Mouse (Mus musculus): ENCODE results near the gene Tmem198b. TPM values are rescaled to one million over a fixed set of nuclear protein-coding genes. Genes with fewer than 3 reads are reported as not detected.
A peak's percentile ranks its signal among the peaks of the same experiment; 100 is the strongest.
"Not testable (repeated sequence)": the region's sequence is repeated elsewhere in the genome, so short reads cannot be mapped to it uniquely, and the experiment has no call there.

Tmem198b gene
- polyA plus RNA-seq, 1 experiment from 2014 or later: 11.6 TPM

DNA sequence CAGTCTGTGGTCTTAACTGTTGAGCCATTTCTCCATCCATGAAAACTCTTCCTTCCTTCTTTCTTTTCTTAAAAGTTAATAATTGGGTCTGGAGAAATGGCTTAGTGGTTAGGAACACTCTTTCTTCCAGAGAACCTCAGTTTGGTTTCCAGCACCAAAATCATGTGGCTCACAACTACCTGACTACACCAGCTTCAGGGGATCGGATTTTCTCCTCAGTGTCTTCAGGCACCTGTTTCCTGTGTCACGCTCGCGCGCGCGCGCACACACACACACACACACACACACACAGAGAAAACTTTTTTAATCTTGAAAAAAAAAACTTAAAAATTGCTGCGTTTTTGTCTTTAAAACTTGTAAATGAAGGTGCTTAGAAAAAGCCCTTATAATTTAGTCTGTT is 19.7 kb upstream of the Tmem198b start:
- no peak overlapping the region for H3K27ac ChIP-seq (ENCODE audit: low read length)
- H3K9me3 ChIP-seq (ENCODE audit: control insufficient read depth, low read length): no peaks in the 10 kb centered on the region
- 0 out of 2 replicates have a peak, but pooled peaks cover 9% of the 10 kb centered on the region for H3K4me1 ChIP-seq (ENCODE audit: control insufficient read depth, insufficient read depth, low read length)
- H3K4me3 ChIP-seq (ENCODE audit: low read length): no peak overlapping the region
- no peaks in the 10 kb centered on the region for H3K27me3 ChIP-seq (replicated peaks; ENCODE audit: control insufficient read depth, insufficient read depth, low read length)
- no peak overlapping the region for H3K4me2 ChIP-seq (ENCODE audit: low read depth, low read length)
- 97% methylated on average over 9 of the region's 9 CpGs for WGBS
- no peak overlapping the region for H3K9ac ChIP-seq (ENCODE audit: low read depth, low read length)
- no peak for ATAC-seq
- no peaks in the 10 kb centered on the region for H3K36me3 ChIP-seq (ENCODE audit: control insufficient read depth, insufficient read depth, low read length)

DNA sequence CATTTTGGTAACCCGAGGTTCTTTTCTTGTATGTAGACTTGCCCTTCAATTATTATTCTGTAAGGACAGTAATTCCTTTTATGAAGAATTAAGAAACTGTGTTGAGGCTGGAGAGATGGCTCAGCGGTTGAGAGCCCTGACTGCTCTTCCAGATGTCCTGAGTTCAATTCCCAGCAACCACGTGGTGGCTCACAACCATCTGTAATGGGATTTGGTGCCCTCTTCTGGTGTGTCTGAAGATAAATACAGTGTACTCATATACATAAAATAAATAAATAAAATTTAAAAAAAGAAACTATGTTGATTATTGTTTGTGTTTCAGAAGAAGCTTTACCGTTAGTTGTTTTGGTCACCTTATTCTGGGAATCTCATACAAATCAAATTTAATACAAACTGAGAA is 18.9 kb upstream of the Tmem198b start:
- not testable (repeated sequence) for ATAC-seq; H3K27me3 ChIP-seq (replicated peaks; ENCODE audit: control insufficient read depth, insufficient read depth, low read length); H3K9ac ChIP-seq (ENCODE audit: low read depth, low read length); H3K4me1 ChIP-seq (ENCODE audit: control insufficient read depth, insufficient read depth, low read length); H3K36me3 ChIP-seq (ENCODE audit: control insufficient read depth, insufficient read depth, low read length); H3K9me3 ChIP-seq (ENCODE audit: control insufficient read depth, low read length); H3K27ac ChIP-seq (ENCODE audit: low read length)
- Histone ChIP-seq H3K4me3 (ENCODE audit: low read length) (peak overlapping the region; percentile 87; the same call in 1 of the 2 replicates), H3K4me2 (ENCODE audit: low read depth, low read length) (peak overlapping the region; percentile 77; the same call in 1 of the 2 replicates)
- WGBS: 69% methylated on average over 4 of the region's 4 CpGs

DNA sequence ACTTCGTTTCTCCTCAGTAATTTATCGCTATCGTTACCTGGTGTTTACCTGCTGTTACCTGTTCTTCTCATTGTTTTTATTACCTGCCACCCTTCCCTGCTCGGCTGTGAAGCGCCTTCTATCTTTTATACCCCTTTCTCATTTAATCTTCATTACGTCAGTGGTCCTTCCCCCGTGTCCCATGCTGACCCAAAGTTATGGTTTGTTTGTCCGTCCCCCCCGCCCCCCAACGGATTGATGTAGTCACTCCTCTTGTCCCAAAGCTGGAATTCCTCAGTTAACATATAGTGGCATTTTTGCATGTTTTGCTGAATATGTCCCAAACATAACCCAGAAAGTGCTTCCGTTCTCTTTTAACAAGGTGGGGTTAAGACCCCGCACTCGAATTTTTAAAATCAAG is 18.0 kb upstream of the Tmem198b start:
- ATAC-seq: peak; percentile 9
- H3K27ac ChIP-seq (ENCODE audit: low read length): peak overlapping the region; percentile 66

DNA sequence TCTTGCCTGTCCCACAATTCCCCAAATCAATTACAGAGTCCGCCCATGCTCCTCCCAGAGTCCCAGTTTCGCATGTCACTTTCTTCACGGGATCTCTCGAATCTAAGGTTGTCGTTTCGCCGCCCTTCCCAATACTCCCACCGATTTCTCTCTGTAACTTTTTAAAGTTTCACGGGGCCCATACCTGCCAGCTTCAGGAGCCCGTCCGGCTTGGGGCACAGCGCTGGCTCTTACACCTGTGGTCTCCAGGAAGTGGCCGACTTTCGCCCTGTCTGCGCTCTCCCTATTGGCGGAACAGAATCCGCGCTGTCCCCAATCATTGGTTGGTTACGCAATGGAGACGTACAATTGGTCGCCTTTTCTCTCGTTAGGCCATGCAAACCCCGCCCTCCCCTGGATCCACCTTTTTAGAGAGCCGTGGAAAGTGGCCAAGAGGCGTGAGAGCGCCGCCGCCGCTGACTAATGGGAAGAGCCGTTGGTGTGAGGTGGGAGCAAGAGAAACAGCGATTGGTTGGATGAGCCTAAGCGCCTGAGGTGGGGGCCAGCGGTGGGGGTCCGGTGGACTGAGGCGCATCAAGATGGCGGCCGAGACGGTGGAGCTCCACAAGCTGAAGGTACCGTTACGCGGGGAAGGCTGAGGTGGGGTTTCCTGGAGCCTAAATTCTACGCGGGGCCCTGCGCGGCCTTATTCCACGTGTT is 17.3 kb upstream of the Tmem198b start, which contains the start of gene Ormdl2:
Gene Ormdl2, minus strand, starts transcription at position 288 of the 699 bp plus-strand sequence.
- H3K27ac ChIP-seq (ENCODE audit: low read length): peak within 1 kb of the TSS; percentile 66
- peak within 1 kb of the TSS; percentile 77 for H3K4me2 ChIP-seq (ENCODE audit: low read depth, low read length)
- H3K9me3 ChIP-seq (ENCODE audit: control insufficient read depth, low read length): no peaks in the 10 kb centered on the region
- H3K27me3 ChIP-seq (replicated peaks; ENCODE audit: control insufficient read depth, insufficient read depth, low read length): no peaks in the 10 kb centered on the region
- H3K4me3 ChIP-seq (ENCODE audit: low read length): peak within 1 kb of the TSS; percentile 87
- peak within 1 kb of the TSS; percentile 86 for H3K9ac ChIP-seq (ENCODE audit: low read depth, low read length)
- peak; percentile 100 for ATAC-seq
- peaks cover 11% of the 10 kb centered on the region for H3K36me3 ChIP-seq (ENCODE audit: control insufficient read depth, insufficient read depth, low read length)
- under 1% methylated on average over 46 of the region's 46 CpGs for WGBS
- H3K4me1 ChIP-seq (ENCODE audit: control insufficient read depth, insufficient read depth, low read length): 0 out of 2 replicates have a peak, but pooled peaks cover 9% of the 10 kb centered on the region

More for the DNA sequence above, 18.0 kb upstream of the Tmem198b start:
- H3K4me2 ChIP-seq (ENCODE audit: low read depth, low read length): peak overlapping the region; percentile 77
- H3K9ac ChIP-seq (ENCODE audit: low read depth, low read length): peak overlapping the region; percentile 86
- H3K9me3 ChIP-seq (ENCODE audit: control insufficient read depth, low read length): no peaks in the 10 kb centered on the region
- 0 out of 2 replicates have a peak, but pooled peaks cover 9% of the 10 kb centered on the region for H3K4me1 ChIP-seq (ENCODE audit: control insufficient read depth, insufficient read depth, low read length)
- no peaks in the 10 kb centered on the region for H3K27me3 ChIP-seq (replicated peaks; ENCODE audit: control insufficient read depth, insufficient read depth, low read length)
- H3K4me3 ChIP-seq (ENCODE audit: low read length): peak overlapping the region; percentile 87
- peaks cover 5% of the 10 kb centered on the region for H3K36me3 ChIP-seq (ENCODE audit: control insufficient read depth, insufficient read depth, low read length)
- 3% methylated on average over 13 of the region's 13 CpGs for WGBS

DNA sequence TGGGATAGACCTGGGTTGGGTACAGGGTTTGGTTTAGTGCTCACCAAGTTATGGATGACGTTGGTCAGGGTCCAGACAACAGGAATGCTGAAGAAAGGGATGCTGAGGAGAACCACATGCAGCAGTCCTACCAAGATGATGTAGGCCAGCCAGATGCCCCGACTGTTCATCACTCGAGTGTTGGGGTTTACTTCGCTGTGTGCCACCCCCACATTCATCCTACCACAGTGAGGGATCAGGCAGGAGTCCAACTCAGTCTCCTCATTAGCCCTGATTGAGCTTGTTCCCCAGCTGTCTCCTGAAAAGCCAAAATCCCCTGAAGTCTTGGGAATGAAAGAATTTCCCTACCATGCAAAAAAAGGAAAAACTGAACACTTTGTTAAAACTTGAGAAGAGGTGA is 16.0 kb upstream of the Tmem198b start:
- no peak for ATAC-seq

DNA sequence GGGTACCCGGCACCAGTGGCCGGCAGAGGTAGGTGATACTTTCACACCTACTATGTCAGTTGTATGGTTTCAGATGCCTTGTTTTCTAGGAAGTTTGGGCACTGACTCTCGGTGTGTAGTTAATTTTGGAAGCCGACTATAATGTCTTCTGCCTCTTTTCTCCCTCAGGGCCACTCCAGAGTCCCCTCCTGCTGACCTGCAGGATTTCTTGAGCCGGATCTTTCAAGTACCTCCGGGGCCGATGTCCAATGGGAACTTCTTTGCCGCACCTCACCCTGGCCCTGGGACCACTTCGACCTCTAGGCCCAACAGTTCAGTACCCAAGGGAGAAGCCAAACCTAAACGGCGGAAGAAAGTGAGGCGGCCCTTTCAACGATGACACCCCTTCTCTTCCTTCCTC is 12.9 kb upstream of the Tmem198b start, which contains the start of gene Sarnp:
Gene Sarnp, plus strand, starts transcription at position 301 of the 400 bp plus-strand sequence.
- Histone ChIP-seq H3K4me1 (ENCODE audit: control insufficient read depth, insufficient read depth, low read length) (0 out of 2 replicates have a peak, but pooled peaks cover 8% of the 10 kb centered on the region), H3K36me3 (ENCODE audit: control insufficient read depth, insufficient read depth, low read length) (peaks cover 25% of the 10 kb centered on the region), H3K4me2 (ENCODE audit: low read depth, low read length) (no peak within 1 kb of the TSS), H3K9ac (ENCODE audit: low read depth, low read length) (no peak within 1 kb of the TSS), H3K9me3 (ENCODE audit: control insufficient read depth, low read length) (no peaks in the 10 kb centered on the region), H3K27ac (ENCODE audit: low read length) (no peak within 1 kb of the TSS), H3K4me3 (ENCODE audit: low read length) (no peak within 1 kb of the TSS), H3K27me3 (replicated peaks; ENCODE audit: control insufficient read depth, insufficient read depth, low read length) (no peaks in the 10 kb centered on the region)
- ATAC-seq: no peak
- 91% methylated on average over 13 of the region's 13 CpGs for WGBS

More for the DNA sequence above, 16.0 kb upstream of the Tmem198b start:
- Histone ChIP-seq H3K4me1 (ENCODE audit: control insufficient read depth, insufficient read depth, low read length) (0 out of 2 replicates have a peak, but pooled peaks cover 9% of the 10 kb centered on the region), H3K9ac (ENCODE audit: low read depth, low read length) (no peak overlapping the region), H3K36me3 (ENCODE audit: control insufficient read depth, insufficient read depth, low read length) (peaks cover 17% of the 10 kb centered on the region), H3K27me3 (replicated peaks; ENCODE audit: control insufficient read depth, insufficient read depth, low read length) (no peaks in the 10 kb centered on the region), H3K27ac (ENCODE audit: low read length) (no peak overlapping the region), H3K4me3 (ENCODE audit: low read length) (no peak overlapping the region), H3K9me3 (ENCODE audit: control insufficient read depth, low read length) (no peaks in the 10 kb centered on the region), H3K4me2 (ENCODE audit: low read depth, low read length) (no peak overlapping the region)
- 91% methylated on average over 4 of the region's 4 CpGs for WGBS

DNA sequence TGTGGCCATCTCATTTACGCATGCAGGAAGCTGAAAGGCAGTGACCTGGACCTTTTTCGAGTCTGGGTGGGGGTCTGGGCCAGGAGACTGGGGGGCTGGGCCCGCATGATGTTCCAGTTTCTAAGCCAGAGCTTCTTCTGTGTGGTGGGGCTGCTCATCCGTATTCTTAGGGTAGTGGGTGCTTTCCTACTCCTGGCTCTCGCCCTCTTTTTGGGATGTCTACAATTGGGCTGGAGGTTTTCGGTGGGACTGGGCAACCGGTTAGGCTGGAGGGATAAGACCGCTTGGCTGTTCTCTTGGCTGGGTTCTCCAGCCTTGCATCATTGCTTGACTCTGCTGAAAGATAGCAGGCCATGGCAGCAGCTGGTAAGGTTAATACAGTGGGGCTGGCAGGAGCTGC is 2.8 kb upstream of the Tmem198b start:
- 86% methylated on average over 8 of the region's 8 CpGs for WGBS
- Histone ChIP-seq H3K27me3 (replicated peaks; ENCODE audit: control insufficient read depth, insufficient read depth, low read length) (no peaks in the 10 kb centered on the region), H3K9me3 (ENCODE audit: control insufficient read depth, low read length) (no peaks in the 10 kb centered on the region), H3K36me3 (ENCODE audit: control insufficient read depth, insufficient read depth, low read length) (no peaks in the 10 kb centered on the region), H3K4me2 (ENCODE audit: low read depth, low read length) (peak overlapping the region; percentile 59), H3K4me1 (ENCODE audit: control insufficient read depth, insufficient read depth, low read length) (peaks cover 36% of the 10 kb centered on the region), H3K4me3 (ENCODE audit: low read length) (peak overlapping the region; percentile 71), H3K27ac (ENCODE audit: low read length) (no peak overlapping the region), H3K9ac (ENCODE audit: low read depth, low read length) (peak overlapping the region; percentile 92; the same call in 1 of the 2 replicates)
- ATAC-seq: no peak

DNA sequence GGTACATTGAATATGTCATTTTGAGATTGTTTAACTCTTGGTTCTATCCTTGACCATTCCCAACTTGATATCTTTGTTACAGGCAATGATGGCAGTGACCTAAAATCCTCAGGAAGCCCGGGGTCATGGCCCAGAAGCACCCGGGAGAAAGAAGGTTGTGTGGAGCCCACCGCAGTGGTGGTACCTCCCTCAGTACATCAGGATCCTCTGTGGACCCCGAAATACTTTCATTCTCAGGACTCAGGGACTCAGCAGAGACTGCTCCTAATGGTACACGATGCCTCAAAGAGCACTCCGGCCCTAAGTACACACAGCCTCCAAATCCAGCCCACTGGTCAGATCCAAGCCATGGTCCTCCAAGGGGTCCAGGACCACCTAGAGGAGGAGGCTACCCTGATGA is 1.9 kb upstream of the Tmem198b start:
- Histone ChIP-seq H3K9ac (ENCODE audit: low read depth, low read length) (peak overlapping the region; percentile 92), H3K4me1 (ENCODE audit: control insufficient read depth, insufficient read depth, low read length) (peaks cover 36% of the 10 kb centered on the region), H3K9me3 (ENCODE audit: control insufficient read depth, low read length) (no peaks in the 10 kb centered on the region), H3K36me3 (ENCODE audit: control insufficient read depth, insufficient read depth, low read length) (peaks cover 2% of the 10 kb centered on the region; the same call in 1 of the 2 replicates), H3K27me3 (replicated peaks; ENCODE audit: control insufficient read depth, insufficient read depth, low read length) (no peaks in the 10 kb centered on the region), H3K4me3 (ENCODE audit: low read length) (peak overlapping the region; percentile 71), H3K4me2 (ENCODE audit: low read depth, low read length) (peak overlapping the region; percentile 59), H3K27ac (ENCODE audit: low read length) (no peak overlapping the region)
- WGBS: 52% methylated on average over 6 of the region's 6 CpGs
- no peak for ATAC-seq

DNA sequence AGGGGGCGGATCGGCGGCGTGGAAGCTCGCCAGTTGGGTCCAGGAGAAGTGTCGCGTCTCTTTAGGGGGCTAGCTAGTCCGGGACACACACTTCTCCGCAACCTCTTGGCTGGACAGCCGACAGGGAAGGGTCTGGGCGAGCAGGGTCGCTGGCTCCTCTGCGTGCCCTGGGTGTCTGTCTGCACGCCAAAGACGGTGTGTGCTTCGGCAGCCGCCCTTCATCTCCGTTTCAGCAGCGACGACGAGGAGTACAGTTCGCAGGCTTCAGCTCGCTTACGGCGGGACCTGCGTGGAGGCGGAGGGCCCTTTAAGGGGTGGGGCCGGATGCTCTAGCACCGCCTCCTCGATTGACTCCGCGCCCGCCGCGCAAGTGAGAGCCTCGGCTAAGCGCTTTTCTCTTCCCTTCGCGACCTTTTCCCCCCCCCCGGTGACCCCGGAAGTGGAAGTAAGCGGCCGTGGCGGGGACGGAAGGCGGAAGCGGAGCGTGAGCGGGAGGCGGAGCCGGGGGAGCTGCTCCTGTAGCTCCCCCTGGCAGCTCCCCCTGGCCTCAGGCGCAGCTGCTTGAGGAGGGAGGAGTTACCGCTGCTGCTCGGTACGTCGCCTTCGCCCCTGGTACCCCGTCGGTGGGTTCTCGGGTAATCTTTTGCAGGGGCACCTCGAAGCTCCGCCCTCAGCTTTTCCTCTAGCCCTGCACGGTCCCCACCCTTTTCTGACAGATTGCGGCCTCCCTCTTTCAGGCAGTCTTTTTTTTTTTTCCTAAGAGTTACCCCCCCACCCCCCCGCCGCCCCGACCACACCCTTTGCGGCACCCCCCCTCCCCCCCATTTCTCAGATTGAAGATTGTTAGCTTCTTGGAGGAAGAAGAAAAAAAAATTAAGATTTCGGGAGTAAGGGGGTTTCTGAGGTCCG is 1.2 kb upstream of the Tmem198b start:
- Histone ChIP-seq H3K9ac (ENCODE audit: low read depth, low read length) (peak overlapping the region; percentile 92), H3K27me3 (replicated peaks; ENCODE audit: control insufficient read depth, insufficient read depth, low read length) (no peaks in the 10 kb centered on the region), H3K4me3 (ENCODE audit: low read length) (peak overlapping the region; percentile 71), H3K4me2 (ENCODE audit: low read depth, low read length) (peak overlapping the region; percentile 64), H3K9me3 (ENCODE audit: control insufficient read depth, low read length) (no peaks in the 10 kb centered on the region), H3K4me1 (ENCODE audit: control insufficient read depth, insufficient read depth, low read length) (peaks cover 36% of the 10 kb centered on the region), H3K27ac (ENCODE audit: low read length) (peak overlapping the region; percentile 99), H3K36me3 (ENCODE audit: control insufficient read depth, insufficient read depth, low read length) (peaks cover 7% of the 10 kb centered on the region; the same call in 1 of the 2 replicates)
- ATAC-seq: peak; percentile 96
- under 1% methylated on average over 57 of the region's 70 CpGs for WGBS
